Mouse (Mus musculus) intestine, postnatal 0 days (tissue): Measurements from ENCODE around the gene Fgfr2. TPM values are rescaled to one million over a fixed set of nuclear protein-coding genes. Genes with fewer than 3 reads are reported as not detected.

Experiments
- ATAC-seq: fragments of 200-750 bp; cut with Nextera tagmentation; 2 replicates; pipeline ENCODE4 v1.8.0; 2017; ENCODE audit warnings: mild to moderate bottlenecking, moderate TSS enrichment, moderate library complexity
- H3K27ac ChIP-seq: fragments of 300-500 bp; sonication (generic); 2 replicates; pipeline ENCODE4 v1.5.1; 2014; ENCODE audit warnings: mild to moderate bottlenecking, low read depth, low read length, moderate library complexity
- H3K27me3 ChIP-seq: fragments of 300-500 bp; sonication (generic); replicated peaks from 2 replicates; pipeline ENCODE4 v1.6.1; 2014; ENCODE audit warnings: low read length, mixed read lengths; ENCODE audit not compliant: control insufficient read depth, insufficient read depth
- H3K36me3 ChIP-seq: fragments of 300-500 bp; sonication (generic); 2 replicates; pipeline ENCODE4 v1.6.1; 2014; ENCODE audit warnings: mild to moderate bottlenecking, moderate library complexity; ENCODE audit not compliant: control insufficient read depth, insufficient read depth
- H3K4me1 ChIP-seq: fragments of 300-500 bp; sonication (generic); replicated peaks from 2 replicates; pipeline ENCODE4 v1.6.1; 2014; ENCODE audit warnings: antibody characterized with exemption, low read length, mixed read lengths; ENCODE audit not compliant: control insufficient read depth, insufficient read depth
- H3K4me2 ChIP-seq: fragments of 300-500 bp; sonication (generic); replicated peaks from 2 replicates; pipeline ENCODE4 v1.6.1; 2014; ENCODE audit warnings: low read depth, mild to moderate bottlenecking, moderate library complexity
- H3K4me3 ChIP-seq: fragments of 300-500 bp; sonication (generic); 2 replicates; pipeline ENCODE4 v1.5.1; 2014; ENCODE audit warnings: low read depth, low read length
- H3K9ac ChIP-seq: fragments of 300-500 bp; sonication (generic); 2 replicates; pipeline ENCODE4 v1.6.1; 2014; ENCODE audit warnings: mild to moderate bottlenecking, low read depth, low read length
- H3K9me3 ChIP-seq: fragments of 300-500 bp; sonication (generic); 2 replicates; pipeline ENCODE4 v1.6.1; 2016; ENCODE audit warnings: mixed run types; ENCODE audit not compliant: control insufficient read depth
- CTCF ChIP-seq: sonication (generic); IDR thresholded peaks from 2 replicates; pipeline ENCODE4 v1.5.1; 2016; ENCODE audit warnings: low read depth, mild to moderate bottlenecking, control low read depth, antibody characterized with exemption, moderate library complexity
- WGBS: fragments of 180-500 bp; shearing (Covaris S2); extraction: QIAGEN DNeasy Blood & Tissue Kit; methylation state at CpG from one replicate; pipeline ENCODE4 v1.1.7; 2014; 5-methylcytosine and 5-hydroxymethylcytosine counted together
- polyA plus RNA-seq: library from polyadenylated mRNA; unstranded; fragments of >200 nt; fragmentation: Nextera tagmentation; extraction: Ambion mirVana; gene quantifications from 2 replicates; pipeline ENCODE4 v1.2.1, GENCODE M21; 2015

The Fgfr2 gene
- polyA plus RNA-seq, 1 experiment from 2014 or later = 29.5 TPM

- WGBS = 62% methylated on average over 7 of the region's 7 CpGs
These were observed 733.7 kb downstream of the Fgfr2 start for GRCm38 (mm10) chr7:132389473-132389872.

GRCm38 (mm10) chr7:132387507-132387906 is 735.6 kb downstream of the Fgfr2 start:
- 59% methylated on average over 5 of the region's 5 CpGs for WGBS
- Histone ChIP-seq H3K9ac (no peak overlapping the region), H3K4me3 (no peak overlapping the region), H3K9me3 (no peaks in the 10 kb centered on the region), H3K36me3 (no peaks in the 10 kb centered on the region), H3K4me2 (no peak overlapping the region), H3K4me1 (no peaks in the 10 kb centered on the region), H3K27me3 (no peaks in the 10 kb centered on the region), H3K27ac (no peak overlapping the region)
- TF ChIP-seq CTCF = no peak
- no peak for ATAC-seq

More at GRCm38 (mm10) chr7:132389473-132389872, 733.7 kb downstream of the Fgfr2 start:
- Histone ChIP-seq H3K27ac (no peak overlapping the region), H3K4me2 (no peak overlapping the region), H3K36me3 (no peaks in the 10 kb centered on the region), H3K4me1 (no peaks in the 10 kb centered on the region), H3K27me3 (no peaks in the 10 kb centered on the region), H3K9ac (no peak overlapping the region), H3K9me3 (no peaks in the 10 kb centered on the region), H3K4me3 (no peak overlapping the region)
- no peak for TF ChIP-seq CTCF
- no peak for ATAC-seq

GRCm38 (mm10) chr7:132386316-132386715 is 736.8 kb downstream of the Fgfr2 start:
- H3K36me3 ChIP-seq = no peaks in the 10 kb centered on the region
- no peaks in the 10 kb centered on the region for H3K27me3 ChIP-seq
- H3K27ac ChIP-seq = no peak overlapping the region
- ATAC-seq = no peak
- WGBS = 17% methylated on average over 8 of the region's 8 CpGs
- H3K4me2 ChIP-seq = no peak overlapping the region
- H3K9ac ChIP-seq = no peak overlapping the region
- TF ChIP-seq CTCF = no peak
- no peaks in the 10 kb centered on the region for H3K4me1 ChIP-seq
- H3K4me3 ChIP-seq = no peak overlapping the region
- H3K9me3 ChIP-seq = no peaks in the 10 kb centered on the region

GRCm38 (mm10) chr7:132385456-132386130 is 737.6 kb downstream of the Fgfr2 start:
- Histone ChIP-seq H3K4me3 (no peak overlapping the region), H3K4me1 (no peaks in the 10 kb centered on the region), H3K9me3 (no peaks in the 10 kb centered on the region), H3K27me3 (no peaks in the 10 kb centered on the region), H3K36me3 (no peaks in the 10 kb centered on the region), H3K27ac (no peak overlapping the region), H3K4me2 (0 out of 2 replicates have a peak overlapping the region, but pooled peaks have one; percentile 25), H3K9ac (no peak overlapping the region)
- no peak for TF ChIP-seq CTCF
- ATAC-seq = no peak
- 41% methylated on average over 7 of the region's 7 CpGs for WGBS

- no peaks in the 10 kb centered on the region for H3K4me1 ChIP-seq
- no peak overlapping the region for H3K4me3 ChIP-seq
- no peaks in the 10 kb centered on the region for H3K9me3 ChIP-seq
- no peak for TF ChIP-seq CTCF
- ATAC-seq = no peak
- 57% methylated on average over 8 of the region's 8 CpGs for WGBS
- H3K9ac ChIP-seq = no peak overlapping the region
- no peaks in the 10 kb centered on the region for H3K36me3 ChIP-seq
- H3K4me2 ChIP-seq = no peak overlapping the region
- no peaks in the 10 kb centered on the region for H3K27me3 ChIP-seq
- H3K27ac ChIP-seq = no peak overlapping the region
These were observed 738.3 kb downstream of the Fgfr2 start for GRCm38 (mm10) chr7:132384736-132385455.

- Histone ChIP-seq H3K9me3 (no peaks in the 10 kb centered on the region), H3K9ac (no peak overlapping the region), H3K27me3 (no peaks in the 10 kb centered on the region), H3K36me3 (no peaks in the 10 kb centered on the region), H3K27ac (no peak overlapping the region), H3K4me3 (no peak overlapping the region), H3K4me1 (no peaks in the 10 kb centered on the region), H3K4me2 (no peak overlapping the region)
- ATAC-seq = no peak
- 38% methylated on average over 1 of the region's 1 CpGs for WGBS
- no peak for TF ChIP-seq CTCF
These were observed 742.4 kb downstream of the Fgfr2 start for GRCm38 (mm10) chr7:132380634-132381336.
